Mouse (Mus musculus): ENCODE data around the gene Smim27. TPM values are rescaled to one million over a fixed set of nuclear protein-coding genes. Genes with fewer than 3 reads are reported as not detected.

The Smim27 gene
- polyA plus RNA-seq, 1 experiment from 2014 or later: 28.8 TPM

GRCm38 (mm10) chr4:40244035-40244434, 25.3 kb upstream of the Smim27 start:
- Histone ChIP-seq H3K4me3 (ENCODE audit: low read depth, low read length) (no peak overlapping the region), H3K27ac (ENCODE audit: low read depth, low read length) (no peak overlapping the region), H3K9ac (ENCODE audit: low read length) (no peak overlapping the region), H3K9me3 (ENCODE audit: control insufficient read depth, low read length) (no peaks in the 10 kb centered on the region), H3K36me3 (ENCODE audit: control insufficient read depth, insufficient read depth, low read length) (no peaks in the 10 kb centered on the region), H3K4me1 (replicated peaks; ENCODE audit: control insufficient read depth, insufficient read depth, low read length) (peaks cover under 1% of the 10 kb centered on the region; the same call in 1 of the 2 replicates), H3K27me3 (ENCODE audit: control insufficient read depth, insufficient read depth, low read length) (no peaks in the 10 kb centered on the region), H3K4me2 (ENCODE audit: low read depth, low read length, severe bottlenecking) (no peak overlapping the region)
- 84% methylated on average over 8 of the region's 8 CpGs for WGBS
- ATAC-seq (replicated peaks; ENCODE audit: low FRiP score) (no peak), DNase-seq (ENCODE audit: low spot score) (no peak)

GRCm38 (mm10) chr4:40250984-40251383, 18.4 kb upstream of the Smim27 start:
- WGBS: 92% methylated on average over 5 of the region's 5 CpGs
- no peak overlapping the region for H3K4me3 ChIP-seq (ENCODE audit: low read depth, low read length)
- no peak overlapping the region for H3K4me2 ChIP-seq (ENCODE audit: low read depth, low read length, severe bottlenecking)
- H3K36me3 ChIP-seq (ENCODE audit: control insufficient read depth, insufficient read depth, low read length): no peaks in the 10 kb centered on the region
- H3K27me3 ChIP-seq (ENCODE audit: control insufficient read depth, insufficient read depth, low read length): no peaks in the 10 kb centered on the region
- no peaks in the 10 kb centered on the region for H3K4me1 ChIP-seq (replicated peaks; ENCODE audit: control insufficient read depth, insufficient read depth, low read length)
- H3K27ac ChIP-seq (ENCODE audit: low read depth, low read length): no peak overlapping the region
- no peak overlapping the region for H3K9ac ChIP-seq (ENCODE audit: low read length)
- no peaks in the 10 kb centered on the region for H3K9me3 ChIP-seq (ENCODE audit: control insufficient read depth, low read length)
- ATAC-seq (replicated peaks; ENCODE audit: low FRiP score): no peak
- no peak for DNase-seq (ENCODE audit: low spot score)

GRCm38 (mm10) chr4:40253766-40254165, 15.6 kb upstream of the Smim27 start:
- H3K4me3 ChIP-seq (ENCODE audit: low read depth, low read length): no peak overlapping the region
- H3K9ac ChIP-seq (ENCODE audit: low read length): no peak overlapping the region
- H3K9me3 ChIP-seq (ENCODE audit: control insufficient read depth, low read length): no peaks in the 10 kb centered on the region
- no peaks in the 10 kb centered on the region for H3K27me3 ChIP-seq (ENCODE audit: control insufficient read depth, insufficient read depth, low read length)
- H3K36me3 ChIP-seq (ENCODE audit: control insufficient read depth, insufficient read depth, low read length): no peaks in the 10 kb centered on the region
- H3K27ac ChIP-seq (ENCODE audit: low read depth, low read length): no peak overlapping the region
- H3K4me2 ChIP-seq (ENCODE audit: low read depth, low read length, severe bottlenecking): no peak overlapping the region
- no peaks in the 10 kb centered on the region for H3K4me1 ChIP-seq (replicated peaks; ENCODE audit: control insufficient read depth, insufficient read depth, low read length)
- no peak for ATAC-seq (replicated peaks; ENCODE audit: low FRiP score)
- WGBS: 88% methylated on average over 2 of the region's 2 CpGs
- DNase-seq (ENCODE audit: low spot score): no peak

GRCm38 (mm10) chr4:40254385-40255103, 14.8 kb upstream of the Smim27 start:
- no peak for DNase-seq (ENCODE audit: low spot score)
- Histone ChIP-seq H3K9me3 (ENCODE audit: control insufficient read depth, low read length) (no peaks in the 10 kb centered on the region), H3K27me3 (ENCODE audit: control insufficient read depth, insufficient read depth, low read length) (no peaks in the 10 kb centered on the region), H3K4me2 (ENCODE audit: low read depth, low read length, severe bottlenecking) (no peak overlapping the region), H3K27ac (ENCODE audit: low read depth, low read length) (no peak overlapping the region), H3K36me3 (ENCODE audit: control insufficient read depth, insufficient read depth, low read length) (peaks cover 3% of the 10 kb centered on the region; the same call in 1 of the 2 replicates), H3K4me3 (ENCODE audit: low read depth, low read length) (no peak overlapping the region), H3K9ac (ENCODE audit: low read length) (no peak overlapping the region), H3K4me1 (replicated peaks; ENCODE audit: control insufficient read depth, insufficient read depth, low read length) (no peaks in the 10 kb centered on the region)
- no peak for ATAC-seq (replicated peaks; ENCODE audit: low FRiP score)
- 89% methylated on average over 8 of the region's 8 CpGs for WGBS

- WGBS: 95% methylated on average over 1 of the region's 1 CpGs
- H3K27ac ChIP-seq (ENCODE audit: low read depth, low read length): no peak overlapping the region
- H3K4me2 ChIP-seq (ENCODE audit: low read depth, low read length, severe bottlenecking): no peak overlapping the region
- peaks cover 8% of the 10 kb centered on the region; the same call in 1 of the 2 replicates for H3K4me1 ChIP-seq (replicated peaks; ENCODE audit: control insufficient read depth, insufficient read depth, low read length)
- peaks cover 15% of the 10 kb centered on the region; the same call in 1 of the 2 replicates for H3K36me3 ChIP-seq (ENCODE audit: control insufficient read depth, insufficient read depth, low read length)
- no peak overlapping the region for H3K4me3 ChIP-seq (ENCODE audit: low read depth, low read length)
- no peak overlapping the region for H3K9ac ChIP-seq (ENCODE audit: low read length)
- no peak for ATAC-seq (replicated peaks; ENCODE audit: low FRiP score)
- no peak for DNase-seq (ENCODE audit: low spot score)
- no peaks in the 10 kb centered on the region for H3K27me3 ChIP-seq (ENCODE audit: control insufficient read depth, insufficient read depth, low read length)
- no peaks in the 10 kb centered on the region for H3K9me3 ChIP-seq (ENCODE audit: control insufficient read depth, low read length)
These were observed 5.1 kb upstream of the Smim27 start for GRCm38 (mm10) chr4:40264321-40264720.

GRCm38 (mm10) chr4:40267681-40268080, 1.7 kb upstream of the Smim27 start:
- Histone ChIP-seq H3K27me3 (ENCODE audit: control insufficient read depth, insufficient read depth, low read length) (no peaks in the 10 kb centered on the region), H3K4me2 (ENCODE audit: low read depth, low read length, severe bottlenecking) (peak overlapping the region; percentile 81), H3K4me3 (ENCODE audit: low read depth, low read length) (peak overlapping the region; percentile 79), H3K9ac (ENCODE audit: low read length) (peak overlapping the region; percentile 62), H3K4me1 (replicated peaks; ENCODE audit: control insufficient read depth, insufficient read depth, low read length) (peaks cover 8% of the 10 kb centered on the region; the same call in 1 of the 2 replicates), H3K9me3 (ENCODE audit: control insufficient read depth, low read length) (no peaks in the 10 kb centered on the region), H3K36me3 (ENCODE audit: control insufficient read depth, insufficient read depth, low read length) (no peaks in the 10 kb centered on the region; the same call in 1 of the 2 replicates), H3K27ac (ENCODE audit: low read depth, low read length) (no peak overlapping the region)
- no peak; the same call in 1 of the 2 replicates for ATAC-seq (replicated peaks; ENCODE audit: low FRiP score)
- no peak for DNase-seq (ENCODE audit: low spot score)
- 80% methylated on average over 7 of the region's 7 CpGs for WGBS

- Histone ChIP-seq H3K27ac (ENCODE audit: low read depth, low read length) (peak overlapping the region; percentile 92), H3K4me3 (ENCODE audit: low read depth, low read length) (peak overlapping the region; percentile 79), H3K9me3 (ENCODE audit: control insufficient read depth, low read length) (no peaks in the 10 kb centered on the region), H3K4me1 (replicated peaks; ENCODE audit: control insufficient read depth, insufficient read depth, low read length) (peaks cover 8% of the 10 kb centered on the region; the same call in 1 of the 2 replicates), H3K27me3 (ENCODE audit: control insufficient read depth, insufficient read depth, low read length) (no peaks in the 10 kb centered on the region), H3K4me2 (ENCODE audit: low read depth, low read length, severe bottlenecking) (peak overlapping the region; percentile 81), H3K36me3 (ENCODE audit: control insufficient read depth, insufficient read depth, low read length) (no peaks in the 10 kb centered on the region; the same call in 1 of the 2 replicates), H3K9ac (ENCODE audit: low read length) (peak overlapping the region; percentile 62)
- DNase-seq (ENCODE audit: low spot score): peak; percentile 98
- WGBS: under 1% methylated on average over 48 of the region's 50 CpGs
- ATAC-seq (replicated peaks; ENCODE audit: low FRiP score): peak; percentile 84
These were observed 1.1 kb upstream of the Smim27 start for GRCm38 (mm10) chr4:40268204-40268813.

GRCm38 (mm10) chr4:40268835-40269234, 544 bp upstream of the Smim27 start:
- peak overlapping the region; percentile 79 for H3K4me3 ChIP-seq (ENCODE audit: low read depth, low read length)

More at GRCm38 (mm10) chr4:40268835-40269234, 544 bp upstream of the Smim27 start:
- DNase-seq (ENCODE audit: low spot score): no peak
- Histone ChIP-seq H3K4me2 (ENCODE audit: low read depth, low read length, severe bottlenecking) (peak overlapping the region; percentile 81), H3K9me3 (ENCODE audit: control insufficient read depth, low read length) (no peaks in the 10 kb centered on the region), H3K36me3 (ENCODE audit: control insufficient read depth, insufficient read depth, low read length) (no peaks in the 10 kb centered on the region; the same call in 1 of the 2 replicates), H3K27me3 (ENCODE audit: control insufficient read depth, insufficient read depth, low read length) (no peaks in the 10 kb centered on the region), H3K9ac (ENCODE audit: low read length) (peak overlapping the region; percentile 62), H3K4me1 (replicated peaks; ENCODE audit: control insufficient read depth, insufficient read depth, low read length) (peaks cover 8% of the 10 kb centered on the region; the same call in 1 of the 2 replicates), H3K27ac (ENCODE audit: low read depth, low read length) (peak overlapping the region; percentile 92)
- ATAC-seq (replicated peaks; ENCODE audit: low FRiP score): no peak
- under 1% methylated on average over 16 of the region's 16 CpGs for WGBS

Data from forebrain, embryonic 11.5 days (tissue).